10 mouse cellular contexts compared by ENCODE assay signal in the genomic region with DNA sequence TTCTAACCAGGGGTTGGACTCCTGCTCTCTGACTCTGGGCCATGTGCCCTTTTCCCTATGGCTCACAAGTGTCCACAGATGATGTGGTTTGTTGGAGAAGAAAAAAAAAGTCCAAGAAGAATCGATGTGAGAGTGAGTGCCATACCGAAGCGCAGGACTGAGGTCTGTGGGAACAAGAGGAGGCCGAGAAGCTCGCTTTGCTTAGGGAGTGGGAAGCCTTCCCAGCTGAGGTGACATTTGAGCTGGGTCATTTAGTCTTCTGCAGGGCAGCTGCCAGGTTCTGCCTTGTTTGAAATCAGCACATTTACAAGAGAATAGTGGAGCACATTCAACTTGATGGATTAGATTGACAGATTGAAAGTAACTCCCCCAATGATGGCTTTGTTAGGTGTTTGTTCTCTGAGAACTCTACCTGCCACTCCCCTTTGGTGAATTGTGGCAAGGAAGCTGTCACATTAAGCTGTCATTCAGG. TPM values are rescaled to one million over a fixed set of nuclear protein-coding genes. Genes with fewer than 3 reads are reported as not detected.
DNase-seq lines count a peak whose midpoint lies in the region; ATAC-seq and TF ChIP-seq lines count a peak whose summit lies in the region.
"Had no signal": no experiment of that assay in that cellular context is flagged by ENCODE, and none has a peak within 500 bp of the region (broad histone marks: within the 10 kb centered on the region; RNA-seq: fewer than 3 reads in every experiment).

No protein-coding gene starts in this region.

- no peak overlapping the region for H3K9ac ChIP-seq in intestine, embryonic 15.5 days
- no peak overlapping the region for H3K9ac ChIP-seq in intestine, postnatal 0 days (ENCODE audit: low read depth, low read length)
- no peak overlapping the region for H3K9ac ChIP-seq in midbrain, embryonic 16.5 days (ENCODE audit: low read depth, low read length)

- WGBS in intestine, embryonic 15.5 days = 45% methylated on average over 5 of the region's 5 CpGs
- 43% methylated on average over 5 of the region's 5 CpGs for WGBS in intestine, postnatal 0 days
- WGBS in midbrain, embryonic 16.5 days = 7% methylated on average over 5 of the region's 5 CpGs

- peak; percentile 77 for DNase-seq in embryo, embryonic 10 days (ENCODE audit: low spot score)
- DNase-seq in gastrocnemius, adult 8-10 months (ENCODE audit: low spot score in 2 of 2) = peak; percentile 41 to 56
- DNase-seq in cerebellum, postnatal 10 days = no peak
- no peak for DNase-seq in cerebellum, adult 11 months
- DNase-seq in testis, postnatal 10 days (ENCODE audit: low spot score) = no peak
- DNase-seq: cerebellum, adult 8-10 months had no signal

- 0 out of 2 replicates have a peak, but pooled peaks have one; percentile 14 for ATAC-seq in intestine, embryonic 15.5 days
- ATAC-seq in intestine, postnatal 0 days = no peak
- ATAC-seq in midbrain, embryonic 16.5 days = 0 out of 2 replicates have a peak, but pooled peaks have one; percentile 29
- ATAC-seq: inflammation-experienced regulatory T-cells, adult 6 months had no signal

- H3K36me3 ChIP-seq in intestine, embryonic 15.5 days = no peaks in the 10 kb centered on the region
- no peaks in the 10 kb centered on the region for H3K36me3 ChIP-seq in intestine, postnatal 0 days (ENCODE audit: control insufficient read depth, insufficient read depth)
- no peaks in the 10 kb centered on the region for H3K36me3 ChIP-seq in midbrain, embryonic 16.5 days (ENCODE audit: control insufficient read depth, insufficient read depth, low read length)

- H3K4me2 ChIP-seq in intestine, embryonic 15.5 days (replicated peaks) = no peak overlapping the region
- no peak overlapping the region for H3K4me2 ChIP-seq in intestine, postnatal 0 days (replicated peaks; ENCODE audit: low read depth)
- no peak overlapping the region for H3K4me2 ChIP-seq in midbrain, embryonic 16.5 days (ENCODE audit: low read length)

- H3K27ac ChIP-seq in intestine, embryonic 15.5 days = no peak overlapping the region
- no peak overlapping the region for H3K27ac ChIP-seq in intestine, postnatal 0 days (ENCODE audit: low read depth, low read length)
- no peak overlapping the region for H3K27ac ChIP-seq in midbrain, embryonic 16.5 days (ENCODE audit: low read length)

- no peaks in the 10 kb centered on the region for H3K27me3 ChIP-seq in intestine, embryonic 15.5 days (replicated peaks)
- no peaks in the 10 kb centered on the region for H3K27me3 ChIP-seq in intestine, postnatal 0 days (replicated peaks; ENCODE audit: control insufficient read depth, insufficient read depth, low read length)
- H3K27me3 ChIP-seq in midbrain, embryonic 16.5 days (ENCODE audit: control insufficient read depth, insufficient read depth, low read depth, low read length) = no peaks in the 10 kb centered on the region

- TF ChIP-seq CTCF in intestine, postnatal 0 days (IDR thresholded peaks at IDR 0.05; ENCODE audit: low read depth) = no peak

- H3K4me1 ChIP-seq in intestine, embryonic 15.5 days (replicated peaks) = peaks cover 4% of the 10 kb centered on the region; the same call in 1 of the 2 replicates
- H3K4me1 ChIP-seq in intestine, postnatal 0 days (replicated peaks; ENCODE audit: control insufficient read depth, insufficient read depth, low read length) = no peaks in the 10 kb centered on the region
- H3K4me1 ChIP-seq in midbrain, embryonic 16.5 days (ENCODE audit: control insufficient read depth, insufficient read depth, low read length) = peaks cover 10% of the 10 kb centered on the region

- H3K9me3 ChIP-seq in intestine, embryonic 15.5 days = no peaks in the 10 kb centered on the region
- no peaks in the 10 kb centered on the region for H3K9me3 ChIP-seq in intestine, postnatal 0 days (ENCODE audit: control insufficient read depth)
- no peaks in the 10 kb centered on the region for H3K9me3 ChIP-seq in midbrain, embryonic 16.5 days (replicated peaks; ENCODE audit: control insufficient read depth, low read length, poor library complexity, severe bottlenecking)

- no peak overlapping the region for H3K4me3 ChIP-seq in intestine, embryonic 15.5 days (replicated peaks)
- H3K4me3 ChIP-seq in intestine, postnatal 0 days (ENCODE audit: low read depth, low read length) = no peak overlapping the region
- no peak overlapping the region for H3K4me3 ChIP-seq in midbrain, embryonic 16.5 days (ENCODE audit: low read depth, low read length)

RNA-seq across cellular contexts. Expression of a gene that starts 24.6 kb away (rescaled TPM):
- polyA plus RNA-seq in intestine, embryonic 15.5 days (2015; fragmentation: Nextera tagmentation; extraction: Ambion mirVana) = 27.6 and 29.4 TPM in 2 replicates
- 15.0 and 15.9 TPM in 2 replicates for polyA plus RNA-seq in intestine, postnatal 0 days (2015; fragmentation: Nextera tagmentation; extraction: Ambion mirVana)
- total RNA-seq in gastrocnemius, adult 8-10 months (2022) = 10 to 100 TPM; 28.4 to 33.1 (median 32.1) TPM
- polyA plus RNA-seq in midbrain, embryonic 16.5 days (2015; fragmentation: Nextera tagmentation; extraction: Ambion mirVana) = 6.8 and 7.1 TPM in 2 replicates

RNA-seq across cellular contexts. Expression of a gene that starts 51.4 kb away (rescaled TPM):
- 64.3 and 72.0 TPM in 2 replicates for polyA plus RNA-seq in intestine, embryonic 15.5 days (2015; fragmentation: Nextera tagmentation; extraction: Ambion mirVana)
- 37.1 and 40.3 TPM in 2 replicates for polyA plus RNA-seq in intestine, postnatal 0 days (2015; fragmentation: Nextera tagmentation; extraction: Ambion mirVana)
- 10 to 100 TPM; 25.4 to 28.1 (median 27.6) TPM for total RNA-seq in gastrocnemius, adult 8-10 months (2022)
- polyA plus RNA-seq in midbrain, embryonic 16.5 days (2015; fragmentation: Nextera tagmentation; extraction: Ambion mirVana) = 256 and 261 TPM in 2 replicates

Comparison
In these comparisons a context has a peak if more than half of its experiments do, and no peak if none do; other contexts are left out.
1. DNase-seq: peak in embryo, embryonic 10 days (single experiment) and gastrocnemius, adult 8-10 months (2 of 2); none in cerebellum, postnatal 10 days (0 of 2), cerebellum, adult 11 months (single experiment) and testis, postnatal 10 days (single experiment).